Mouse (Mus musculus) forebrain, embryonic 16.5 days (tissue): ENCODE measurements around the gene Mobp. TPM values are rescaled to one million over a fixed set of nuclear protein-coding genes. Genes with fewer than 3 reads are reported as not detected.

Experiments used
- ATAC-seq: fragments of 200-750 bp; cut with Nextera tagmentation; 2 replicates; pipeline ENCODE4 v1.8.0; 2017; ENCODE audit warnings: mild to moderate bottlenecking, moderate library complexity
- H3K27ac ChIP-seq: fragments of 300-500 bp; sonication (generic); 2 replicates; pipeline ENCODE4 v1.5.1; 2014; ENCODE audit warnings: low read length, control low read depth
- H3K27me3 ChIP-seq: fragments of 300-500 bp; sonication (generic); replicated peaks from 2 replicates; pipeline ENCODE4 v1.6.1; 2014; ENCODE audit warnings: low read length; ENCODE audit not compliant: control insufficient read depth, insufficient read depth
- H3K36me3 ChIP-seq: fragments of 300-500 bp; sonication (generic); 2 replicates; pipeline ENCODE4 v1.6.1; 2014; ENCODE audit not compliant: control insufficient read depth, insufficient read depth
- H3K4me1 ChIP-seq: fragments of 300-500 bp; sonication (generic); replicated peaks from 2 replicates; pipeline ENCODE4 v1.6.1; 2014; ENCODE audit warnings: low read length; ENCODE audit not compliant: control insufficient read depth, insufficient read depth
- H3K4me2 ChIP-seq: fragments of 300-500 bp; sonication (generic); 2 replicates; pipeline ENCODE4 v1.6.1; 2014; ENCODE audit warnings: mild to moderate bottlenecking, low read length, control low read depth
- H3K4me3 ChIP-seq: fragments of 300-500 bp; sonication (generic); replicated peaks from 2 replicates; pipeline ENCODE4 v1.5.1; 2014; ENCODE audit warnings: mild to moderate bottlenecking, low read length, control low read depth
- H3K9ac ChIP-seq: fragments of 300-500 bp; sonication (generic); replicated peaks from 2 replicates; pipeline ENCODE4 v1.6.1; 2014; ENCODE audit warnings: low read depth, low read length, control low read depth
- H3K9me3 ChIP-seq: fragments of 300-500 bp; sonication (generic); 2 replicates; pipeline ENCODE4 v1.6.1; 2016; ENCODE audit warnings: low read length; ENCODE audit not compliant: control insufficient read depth
- WGBS: fragments of 180-500 bp; shearing (Covaris S2); extraction: QIAGEN DNeasy Blood & Tissue Kit; methylation state at CpG from one replicate; pipeline ENCODE4 v1.1.7; 2014; 5-methylcytosine and 5-hydroxymethylcytosine counted together
- polyA plus RNA-seq: library from polyadenylated mRNA; unstranded; fragments of >200 nt; fragmentation: Nextera tagmentation; extraction: Ambion mirVana; gene quantifications from 2 replicates; pipeline ENCODE4 v1.2.1, GENCODE M21; 2015

Gene Mobp
- polyA plus RNA-seq, 1 experiment from 2014 or later = 0.13 TPM

DNA sequence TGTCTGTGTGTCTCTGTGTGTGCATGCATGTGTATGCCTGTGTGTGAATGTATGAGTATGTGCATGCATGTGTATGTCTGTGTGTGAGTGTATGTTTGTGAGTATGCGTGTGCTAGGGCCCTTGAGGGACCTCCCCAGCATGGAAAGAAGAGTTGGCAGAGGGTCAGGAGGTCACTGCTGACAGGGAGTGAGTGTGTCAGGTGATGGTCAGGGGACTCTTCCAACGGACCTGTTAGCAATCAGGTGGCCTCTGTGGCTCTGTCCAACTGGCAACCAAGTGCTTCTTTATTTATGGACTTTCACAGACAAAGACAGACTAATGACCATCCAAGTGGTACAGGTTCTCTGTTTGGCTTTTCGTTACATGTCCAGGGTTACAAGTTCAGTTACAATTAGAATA, 69.9 kb downstream of the Mobp start:
- no peak for ATAC-seq
- H3K36me3 ChIP-seq = no peaks in the 10 kb centered on the region
- H3K9me3 ChIP-seq = no peaks in the 10 kb centered on the region
- H3K9ac ChIP-seq = no peak overlapping the region
- H3K4me3 ChIP-seq = no peak overlapping the region
- H3K4me1 ChIP-seq = no peaks in the 10 kb centered on the region; the same call in 1 of the 2 replicates
- H3K27ac ChIP-seq = no peak overlapping the region
- no peak overlapping the region for H3K4me2 ChIP-seq
- 75% methylated on average over 3 of the region's 3 CpGs for WGBS
- H3K27me3 ChIP-seq = no peaks in the 10 kb centered on the region

Other genes with a start within 250 kb of the Mobp start
- 23.8 and 30.4 TPM in 2 replicates for gene Gorasp1, start 212.1 kb upstream of the Mobp start, polyA plus RNA-seq
- 0.37 and 0.76 TPM in 2 replicates for gene Ttc21a, start 212.1 kb upstream of the Mobp start, polyA plus RNA-seq
- gene Csrnp1, start 165.0 kb upstream of the Mobp start, polyA plus RNA-seq = 2.0 and 2.5 TPM in 2 replicates
- not detected in 2 replicates for gene Xirp1, start 126.1 kb upstream of the Mobp start, polyA plus RNA-seq
- 6.4 and 7.0 TPM in 2 replicates for gene Cx3cr1, start 79.8 kb upstream of the Mobp start, polyA plus RNA-seq
- not detected in 2 replicates for gene Ccr8, start 57.6 kb upstream of the Mobp start, polyA plus RNA-seq
- gene Slc25a38, start 39.3 kb upstream of the Mobp start, polyA plus RNA-seq = 37.5 and 39.4 TPM in 2 replicates
- 953 and 1,017 TPM in 2 replicates for gene Rpsa, start 22.0 kb upstream of the Mobp start, polyA plus RNA-seq
- 1.6 and 2.2 TPM in 2 replicates for gene Myrip, start 151.8 kb downstream of the Mobp start, polyA plus RNA-seq